Mouse (Mus musculus) adrenal gland, postnatal 4 days (tissue): ENCODE measurements at regions not wholly inside any gene's neighbourhood (a gene's known extent, or its start where the extent isn't known, plus 50 kb on each side); places are given as distances from the start of the nearest gene placed in this dataset.

Experiments
- DNase-seq, 2 experiments: peaks; one replicate each; pipeline ENCODE4 v3.0.0; 2021 to 2022; ENCODE audit warnings: low spot score in 2 of 2, mixed read lengths in 2 of 2

DNA sequence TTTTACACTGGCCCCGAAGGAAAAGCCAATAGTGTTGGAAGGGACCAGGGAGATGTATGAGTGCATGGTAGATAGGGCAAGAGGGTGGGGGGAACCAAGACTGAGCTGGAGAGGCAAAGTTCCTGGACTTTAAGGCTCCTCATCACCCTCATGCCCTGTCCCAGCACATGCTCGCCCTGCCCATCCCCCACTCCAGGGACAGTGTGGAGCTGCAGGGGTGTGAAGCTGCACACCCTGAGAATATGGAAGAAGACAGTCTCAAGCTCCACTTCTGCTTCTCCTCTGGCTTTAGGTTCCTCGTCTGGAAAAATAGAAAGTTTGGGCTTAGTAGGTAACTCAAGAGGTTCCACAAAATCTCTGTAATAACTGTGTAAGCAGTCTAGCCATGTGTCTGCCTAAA lies 215.8 kb downstream of the Ly86 start:
- no peak for DNase-seq

DNA sequence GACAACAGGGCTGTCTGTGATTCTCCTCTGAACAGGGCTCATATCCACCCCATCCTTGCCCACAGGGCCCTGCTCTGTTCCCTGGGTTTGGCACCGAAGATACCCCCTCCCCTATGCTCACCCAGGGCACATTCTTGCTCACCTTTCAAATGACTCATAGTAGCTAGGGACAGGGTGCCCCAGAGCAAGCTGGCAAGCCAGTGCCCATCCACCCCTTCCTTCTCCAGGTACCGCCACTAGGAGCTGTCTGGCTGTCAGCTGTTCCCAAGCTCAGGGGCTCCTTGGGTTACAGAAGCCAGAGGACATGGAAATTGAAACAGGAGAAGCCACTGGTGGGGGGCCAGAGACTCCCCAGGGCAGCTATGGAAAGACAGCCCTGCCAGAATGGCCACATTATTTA lies 216.4 kb downstream of the Ly86 start:
- DNase-seq: no peak

DNA sequence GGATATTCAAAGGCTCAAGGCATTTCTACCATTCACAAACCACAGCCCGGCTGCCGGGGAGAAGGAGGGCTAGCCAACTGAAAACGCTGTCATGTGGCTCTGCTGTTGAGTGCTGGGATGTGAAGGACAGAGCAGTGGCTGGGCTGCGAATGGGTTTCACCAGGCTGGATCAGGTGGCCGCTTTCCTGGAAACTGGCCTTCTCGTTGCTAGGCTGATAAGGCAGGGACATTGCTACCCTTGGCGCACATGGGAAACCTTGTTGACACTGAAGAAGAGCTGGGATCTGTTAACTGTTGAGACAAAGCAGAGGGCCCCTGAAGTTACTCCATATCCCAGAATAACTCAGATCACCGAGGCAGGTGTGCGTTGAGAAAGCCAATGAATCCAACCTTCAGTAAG lies 216.1 kb upstream of the Rreb1 start:
- no peak for DNase-seq

GRCm38 (mm10) chr13:37562652-37563051 lies 215.5 kb upstream of the Rreb1 start:
- peak; percentile 28 to 61 for DNase-seq

- no peak for DNase-seq
These were observed 209.1 kb upstream of the Rreb1 start for GRCm38 (mm10) chr13:37569051-37569450.

DNA sequence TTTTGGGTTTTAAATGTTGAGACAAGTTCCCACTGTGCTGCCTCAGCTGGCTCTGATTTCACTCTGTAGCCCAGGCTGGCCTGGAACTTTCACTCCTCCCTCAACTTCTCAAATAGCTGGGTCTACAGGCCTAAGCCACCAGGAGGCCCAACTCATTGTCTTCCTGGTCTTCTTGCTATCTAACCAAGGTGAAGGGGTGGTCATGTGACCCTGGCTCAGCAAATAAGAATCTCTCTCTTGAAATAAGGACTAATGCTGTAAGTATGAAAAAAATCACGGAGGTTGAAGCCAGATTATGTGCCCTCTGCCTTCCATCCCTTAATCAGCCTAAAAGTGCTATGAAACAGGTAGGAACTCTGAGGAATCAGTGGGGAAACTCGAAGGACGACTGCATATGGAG lies 208.7 kb upstream of the Rreb1 start:
- DNase-seq: no peak

GRCm38 (mm10) chr13:37572983-37573382 lies 205.2 kb upstream of the Rreb1 start:
- DNase-seq: no peak

DNA sequence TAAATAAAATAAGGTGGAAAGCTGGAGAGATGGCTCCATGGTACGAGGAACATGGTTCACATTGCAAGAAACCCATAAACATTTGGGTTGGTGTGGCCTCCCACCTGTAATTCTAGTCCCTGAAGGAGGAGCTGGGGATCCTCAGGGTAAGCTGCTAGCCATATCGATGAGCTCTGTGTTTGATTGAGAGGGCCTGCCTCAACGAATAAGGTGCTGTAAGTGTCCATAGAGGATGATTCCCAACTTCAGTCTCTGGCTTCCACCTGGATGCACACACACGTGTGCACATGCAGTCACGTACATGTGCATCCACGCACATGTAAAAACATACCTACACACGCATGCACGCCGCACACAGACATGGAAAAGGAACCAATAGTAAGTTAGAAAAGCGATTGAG lies 199.0 kb upstream of the Rreb1 start:
- no peak for DNase-seq

- DNase-seq: no peak
These were observed 198.4 kb upstream of the Rreb1 start for GRCm38 (mm10) chr13:37579775-37580174.

- DNase-seq: no peak
These were observed 197.4 kb upstream of the Rreb1 start for GRCm38 (mm10) chr13:37580806-37581205.

GRCm38 (mm10) chr13:37581374-37581773 lies 196.8 kb upstream of the Rreb1 start:
- DNase-seq: no peak

GRCm38 (mm10) chr13:37585476-37585875 lies 192.7 kb upstream of the Rreb1 start:
- DNase-seq: no peak

DNA sequence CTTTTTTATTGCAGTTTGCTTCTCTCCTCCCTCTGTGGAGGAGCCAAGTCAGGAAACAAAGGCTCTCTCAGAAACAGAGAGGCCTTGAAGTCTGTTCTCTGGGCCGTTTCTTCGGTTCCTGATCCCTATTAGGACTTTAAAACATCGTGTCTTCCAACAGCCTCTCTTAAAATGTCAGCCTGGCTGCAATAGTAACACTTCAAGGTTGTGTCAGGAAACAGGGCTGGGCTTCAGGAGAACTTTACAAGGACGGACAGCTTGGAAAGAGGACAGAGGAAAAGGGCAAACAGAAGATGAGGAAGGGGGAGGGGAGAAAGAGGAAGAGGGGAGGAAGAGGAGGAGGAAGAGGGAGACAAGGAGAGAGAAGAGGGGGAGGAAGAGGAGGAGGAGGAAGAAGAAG lies 191.7 kb upstream of the Rreb1 start:
- DNase-seq: no peak

DNA sequence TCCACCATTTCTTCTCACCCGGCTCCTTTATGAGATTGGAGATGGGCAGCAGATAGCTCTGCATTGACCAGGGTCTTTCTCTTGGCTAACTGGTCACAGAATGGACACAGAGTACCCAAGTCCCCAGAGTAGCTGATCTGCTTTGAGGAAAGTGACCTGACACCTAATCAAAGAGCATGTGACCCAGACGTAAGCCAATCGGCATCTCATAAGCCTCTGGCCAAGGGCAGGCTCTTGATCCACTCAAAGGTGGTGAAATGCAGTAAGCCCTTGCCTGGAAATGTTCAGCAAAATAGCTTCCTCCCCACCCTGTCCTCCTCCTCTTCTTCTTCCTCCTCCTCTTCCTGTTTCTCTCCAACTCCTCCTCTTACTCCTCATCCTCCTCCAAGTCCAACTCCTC lies 190.3 kb upstream of the Rreb1 start:
- no peak for DNase-seq

DNA sequence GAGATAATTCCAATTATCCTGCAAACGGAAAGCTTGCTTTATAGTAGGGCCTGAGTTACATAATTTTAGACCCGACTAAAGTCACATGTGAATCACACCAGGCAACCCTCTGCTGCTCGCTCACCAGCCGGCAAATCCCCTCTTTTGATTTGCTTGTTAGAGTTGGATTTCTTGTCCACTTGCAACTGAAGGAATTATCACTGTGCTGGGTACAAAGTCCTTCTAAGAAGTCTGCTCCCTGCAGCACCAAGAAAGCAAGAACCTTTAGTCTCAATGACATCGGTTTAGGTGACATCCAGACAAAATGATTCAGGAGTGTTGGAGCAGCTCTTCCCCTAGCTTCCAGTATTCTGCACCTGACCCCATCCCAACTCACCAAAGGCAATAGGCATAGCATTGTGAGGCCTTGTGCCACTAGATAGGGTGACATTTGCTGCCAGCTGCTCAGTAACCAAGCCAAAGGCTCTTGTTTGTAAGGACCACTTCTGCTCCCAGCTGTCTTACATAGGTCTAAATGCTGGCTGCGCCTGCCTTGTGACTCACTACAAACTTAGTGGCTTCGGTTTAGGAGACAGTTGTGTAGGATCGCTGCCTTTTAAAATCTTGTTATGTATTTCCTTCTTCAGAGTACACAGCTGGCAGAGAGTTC lies 189.5 kb upstream of the Rreb1 start:
- DNase-seq: no peak

GRCm38 (mm10) chr13:37592149-37592548 lies 186.1 kb upstream of the Rreb1 start:
- no peak for DNase-seq

- no peak for DNase-seq
These were observed 183.0 kb upstream of the Rreb1 start for GRCm38 (mm10) chr13:37595196-37595595.

DNA sequence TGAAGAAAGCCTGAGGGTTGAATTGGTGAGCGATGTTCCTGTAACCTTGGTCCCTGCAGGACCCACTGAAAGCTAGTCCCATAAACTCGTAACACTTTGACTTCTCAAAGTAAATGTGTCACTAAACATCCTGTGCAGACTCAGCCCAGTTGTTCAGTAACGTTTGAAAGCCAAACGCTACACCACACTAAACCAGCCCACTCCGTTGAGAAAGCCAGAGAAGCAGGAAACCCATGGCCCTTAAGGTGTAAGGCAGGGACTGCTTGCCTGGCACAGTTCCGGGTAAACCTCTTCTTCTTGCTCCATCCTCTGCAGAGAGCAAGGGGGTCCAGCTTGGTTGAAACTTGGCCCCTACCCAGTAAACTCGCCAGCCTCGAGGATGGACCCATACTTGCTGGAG lies 180.6 kb upstream of the Rreb1 start:
- DNase-seq: no peak

GRCm38 (mm10) chr13:37598165-37598775 lies 179.9 kb upstream of the Rreb1 start:
- no peak for DNase-seq

- DNase-seq: no peak
These were observed 178.5 kb upstream of the Rreb1 start for GRCm38 (mm10) chr13:37599679-37600078.

GRCm38 (mm10) chr13:37600172-37600571 lies 178.0 kb upstream of the Rreb1 start:
- no peak for DNase-seq

- peak in 1 of 2 experiments; percentile 18 for DNase-seq
These were observed 177.1 kb upstream of the Rreb1 start for GRCm38 (mm10) chr13:37601068-37601467.

DNA sequence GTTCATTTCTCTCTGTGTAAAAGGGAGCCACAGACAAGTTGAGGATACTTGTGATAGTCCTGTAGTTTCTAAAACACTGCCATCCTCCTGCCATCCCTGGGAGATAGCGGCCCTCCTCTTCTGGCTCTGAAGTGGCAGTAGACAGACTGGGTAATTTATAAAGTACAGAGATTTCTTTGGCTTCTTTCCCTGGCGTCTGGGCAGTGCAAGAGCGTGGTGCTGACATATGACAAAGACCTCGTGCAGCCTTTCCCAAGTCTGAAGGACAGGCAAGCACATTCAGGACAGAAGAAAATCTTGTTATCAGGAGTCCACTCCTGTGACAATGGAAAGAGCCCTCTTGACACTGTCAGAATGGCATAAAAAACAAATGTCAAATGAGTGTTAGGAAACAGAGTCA lies 175.9 kb upstream of the Rreb1 start:
- DNase-seq: peak in 1 of 2 experiments; percentile 20
